In genomic region chr6:51524321-51524931, GRCm38 (mm10) we compare ENCODE assay signal across 8 mouse cellular contexts. TPM values are rescaled to one million over a fixed set of nuclear protein-coding genes. Genes with fewer than 3 reads are reported as not detected.
DNase-seq lines count a peak whose midpoint lies in the region; ATAC-seq and TF ChIP-seq lines count a peak whose summit lies in the region.

No protein-coding gene starts in this region.

- peak; percentile 68; the same call in 1 of the 2 replicates for ATAC-seq in lung, embryonic 14.5 days (ENCODE audit: insufficient read depth)
- peak; percentile 77 for ATAC-seq in forebrain, embryonic 16.5 days
- ATAC-seq in intestine, embryonic 15.5 days: peak; percentile 39

- peak; percentile 66 for DNase-seq in lung, embryonic 14.5 days
- no peak for DNase-seq in lung, postnatal 14 days
- peak; percentile 28 for DNase-seq in cerebellum, adult 11-12 months
- DNase-seq in lung, postnatal 10 days: peak; percentile 22
- DNase-seq in right cerebral cortex, postnatal 25 days: peak; percentile 44
- no peak for DNase-seq in urinary bladder, postnatal 10 days (ENCODE audit: low spot score)

- H3K9ac ChIP-seq in lung, embryonic 14.5 days: peak overlapping the region; percentile 64
- peak overlapping the region; percentile 57 for H3K9ac ChIP-seq in forebrain, embryonic 16.5 days (replicated peaks; ENCODE audit: low read depth, low read length)
- peak overlapping the region; percentile 72 for H3K9ac ChIP-seq in intestine, embryonic 15.5 days

- no peaks in the 10 kb centered on the region for H3K4me1 ChIP-seq in lung, embryonic 14.5 days (ENCODE audit: insufficient read depth)
- peaks cover 14% of the 10 kb centered on the region for H3K4me1 ChIP-seq in forebrain, embryonic 16.5 days (replicated peaks; ENCODE audit: control insufficient read depth, insufficient read depth, low read length)
- peaks cover 6% of the 10 kb centered on the region; the same call in 1 of the 2 replicates for H3K4me1 ChIP-seq in intestine, embryonic 15.5 days (replicated peaks)

- no peaks in the 10 kb centered on the region for H3K36me3 ChIP-seq in lung, embryonic 14.5 days (ENCODE audit: insufficient read depth)
- H3K36me3 ChIP-seq in forebrain, embryonic 16.5 days (ENCODE audit: control insufficient read depth, insufficient read depth): no peaks in the 10 kb centered on the region
- H3K36me3 ChIP-seq in intestine, embryonic 15.5 days: no peaks in the 10 kb centered on the region

- TF ChIP-seq CTCF in lung, embryonic 14.5 days (IDR thresholded peaks at IDR 0.05; ENCODE audit: low read depth): no peak

- no peak overlapping the region for H3K27ac ChIP-seq in lung, embryonic 14.5 days (ENCODE audit: low read depth)
- H3K27ac ChIP-seq in forebrain, embryonic 16.5 days (ENCODE audit: low read length): peak overlapping the region; percentile 43
- H3K27ac ChIP-seq in intestine, embryonic 15.5 days: no peak overlapping the region

- peak overlapping the region; percentile 62 for H3K4me3 ChIP-seq in lung, embryonic 14.5 days (ENCODE audit: low read depth, low read length)
- H3K4me3 ChIP-seq in forebrain, embryonic 16.5 days (replicated peaks; ENCODE audit: low read length): peak overlapping the region; percentile 58
- H3K4me3 ChIP-seq in intestine, embryonic 15.5 days (replicated peaks): peak overlapping the region; percentile 71

- WGBS in lung, embryonic 14.5 days: 2% methylated on average over 21 of the region's 21 CpGs
- WGBS in forebrain, embryonic 16.5 days: under 1% methylated on average over 21 of the region's 21 CpGs
- 2% methylated on average over 21 of the region's 21 CpGs for WGBS in intestine, embryonic 15.5 days

- no peaks in the 10 kb centered on the region for H3K9me3 ChIP-seq in lung, embryonic 14.5 days (ENCODE audit: low read depth, low read length)
- H3K9me3 ChIP-seq in forebrain, embryonic 16.5 days (ENCODE audit: control insufficient read depth, low read length): no peaks in the 10 kb centered on the region
- H3K9me3 ChIP-seq in intestine, embryonic 15.5 days: no peaks in the 10 kb centered on the region

- H3K4me2 ChIP-seq in lung, embryonic 14.5 days: peak overlapping the region; percentile 91
- peak overlapping the region; percentile 69 for H3K4me2 ChIP-seq in forebrain, embryonic 16.5 days (ENCODE audit: low read length)
- peak overlapping the region; percentile 95 for H3K4me2 ChIP-seq in intestine, embryonic 15.5 days (replicated peaks)

- no peaks in the 10 kb centered on the region for H3K27me3 ChIP-seq in lung, embryonic 14.5 days (ENCODE audit: insufficient read depth, low read length)
- no peaks in the 10 kb centered on the region for H3K27me3 ChIP-seq in forebrain, embryonic 16.5 days (replicated peaks; ENCODE audit: control insufficient read depth, insufficient read depth, low read length)
- H3K27me3 ChIP-seq in intestine, embryonic 15.5 days (replicated peaks): no peaks in the 10 kb centered on the region

RNA-seq across cellular contexts. Expression of gene Snx10, which starts 0.7 kb away (rescaled TPM):
- polyA plus RNA-seq in lung, embryonic 14.5 days (2014; fragmentation: Nextera tagmentation; extraction: Ambion mirVana): 11.3 and 14.2 TPM in 2 replicates
- 61.6 and 70.5 TPM in 2 replicates for polyA plus RNA-seq in forebrain, embryonic 16.5 days (2015; fragmentation: Nextera tagmentation; extraction: Ambion mirVana)
- 12.1 and 14.4 TPM in 2 replicates for polyA plus RNA-seq in intestine, embryonic 15.5 days (2015; fragmentation: Nextera tagmentation; extraction: Ambion mirVana)

RNA-seq across cellular contexts. Expression of gene Cbx3, which starts 54.3 kb away (rescaled TPM):
- 563 and 591 TPM in 2 replicates for polyA plus RNA-seq in lung, embryonic 14.5 days (2014; fragmentation: Nextera tagmentation; extraction: Ambion mirVana)
- 537 and 587 TPM in 2 replicates for polyA plus RNA-seq in forebrain, embryonic 16.5 days (2015; fragmentation: Nextera tagmentation; extraction: Ambion mirVana)
- polyA plus RNA-seq in intestine, embryonic 15.5 days (2015; fragmentation: Nextera tagmentation; extraction: Ambion mirVana): 342 and 418 TPM in 2 replicates

RNA-seq across cellular contexts. Expression of gene Hnrnpa2b1, which starts 54.7 kb away (rescaled TPM):
- 1,221 and 1,233 TPM in 2 replicates for polyA plus RNA-seq in lung, embryonic 14.5 days (2014; fragmentation: Nextera tagmentation; extraction: Ambion mirVana)
- polyA plus RNA-seq in forebrain, embryonic 16.5 days (2015; fragmentation: Nextera tagmentation; extraction: Ambion mirVana): 1,940 and 1,995 TPM in 2 replicates
- 1,529 and 1,675 TPM in 2 replicates for polyA plus RNA-seq in intestine, embryonic 15.5 days (2015; fragmentation: Nextera tagmentation; extraction: Ambion mirVana)

Comparison
In these comparisons a context has a peak if more than half of its experiments do, and no peak if none do; other contexts are left out.
1. DNase-seq: peak in lung, embryonic 14.5 days (single experiment), cerebellum, adult 11-12 months (single experiment), lung, postnatal 10 days (single experiment) and right cerebral cortex, postnatal 25 days (single experiment); none in lung, postnatal 14 days (single experiment) and urinary bladder, postnatal 10 days (single experiment).
2. Peak in every context shown above with its lines, with median percentiles within 50 percentile points of each other: ATAC-seq, H3K4me2 ChIP-seq, H3K4me3 ChIP-seq and H3K9ac ChIP-seq.